Mouse (Mus musculus): ENCODE results near the gene Glt28d2.
A peak's percentile ranks its signal among the peaks of the same experiment; 100 is the strongest.

Glt28d2 gene

DNA sequence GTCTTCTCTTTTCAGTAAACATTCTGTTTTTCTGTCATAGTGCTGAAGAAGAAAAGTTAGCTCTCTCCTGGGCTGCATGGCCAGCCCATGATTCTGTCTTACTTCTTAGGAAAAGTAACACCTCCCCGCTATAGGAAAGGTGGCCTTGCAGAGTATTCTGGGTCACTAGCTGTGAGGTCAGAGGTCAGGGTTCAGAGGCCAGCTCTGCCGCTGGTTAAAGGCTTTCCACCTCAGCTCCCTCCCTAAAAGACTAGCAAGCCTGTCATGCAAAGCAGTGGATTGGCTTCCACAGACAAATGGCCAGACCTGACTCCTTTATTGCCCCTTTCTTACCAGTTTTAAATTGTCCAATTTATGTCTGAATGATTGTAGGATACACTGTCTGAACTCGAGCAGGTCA, 23.3 kb downstream of the Glt28d2 start:
- DNase-seq, result no peak

DNA sequence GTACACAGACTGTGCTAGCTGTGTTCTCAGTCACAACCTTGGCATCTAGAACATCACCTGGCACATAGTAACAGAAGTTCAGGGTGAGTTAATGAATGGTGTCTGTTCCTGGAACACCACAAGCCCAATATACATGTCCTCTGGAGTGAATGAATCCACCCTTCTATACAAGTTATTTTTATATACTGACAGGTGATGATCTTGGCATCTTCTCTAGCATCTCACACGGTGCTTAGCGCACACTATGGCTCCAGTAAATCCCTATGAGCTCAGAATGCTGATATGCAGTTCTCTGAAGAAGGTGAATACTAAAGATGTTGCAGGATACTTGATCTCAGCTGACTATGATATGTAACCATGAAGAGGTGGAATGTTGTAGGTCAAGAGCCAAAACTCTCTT, 24.4 kb downstream of the Glt28d2 start:
- no peak for DNase-seq

DNA sequence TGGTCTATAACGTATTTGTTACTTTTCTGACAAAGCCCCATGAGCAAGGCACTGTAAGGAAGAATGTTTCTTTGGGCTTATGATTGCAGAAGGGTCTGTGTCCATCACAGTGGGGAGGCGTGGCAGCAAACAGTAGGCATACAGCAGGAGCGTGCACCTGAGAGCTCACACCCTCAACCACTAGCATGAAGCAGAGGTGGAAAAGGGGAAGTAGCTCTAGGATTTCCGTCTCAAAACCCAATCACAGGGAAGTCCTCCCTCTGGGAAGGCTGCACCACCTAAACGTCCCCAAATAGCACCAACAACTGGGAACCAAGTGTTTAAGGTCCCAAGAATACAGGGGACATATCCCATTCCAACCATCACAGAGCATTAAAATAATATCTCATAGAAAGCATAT, 26.3 kb downstream of the Glt28d2 start:
- DNase-seq, result no peak

DNA sequence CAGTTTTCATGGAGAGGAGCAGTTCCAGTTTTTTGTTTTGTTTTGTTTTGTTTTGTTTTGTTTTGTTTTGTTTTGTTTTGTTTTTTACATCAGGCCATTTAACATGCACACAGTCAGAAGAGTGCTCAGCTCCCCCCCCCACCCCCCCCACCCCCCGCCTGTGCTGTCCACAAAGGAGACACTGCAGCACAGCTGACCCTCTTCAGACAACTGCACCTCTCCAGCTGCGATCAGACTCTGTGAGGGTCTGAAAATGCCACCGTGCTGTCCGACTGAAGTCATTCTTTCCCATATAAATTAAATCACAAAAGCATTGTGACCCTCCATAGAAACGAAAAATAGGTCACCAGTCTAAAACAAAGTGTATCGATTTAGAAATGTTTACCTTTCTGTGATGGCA, 28.0 kb downstream of the Glt28d2 start:
- DNase-seq, result no peak

DNA sequence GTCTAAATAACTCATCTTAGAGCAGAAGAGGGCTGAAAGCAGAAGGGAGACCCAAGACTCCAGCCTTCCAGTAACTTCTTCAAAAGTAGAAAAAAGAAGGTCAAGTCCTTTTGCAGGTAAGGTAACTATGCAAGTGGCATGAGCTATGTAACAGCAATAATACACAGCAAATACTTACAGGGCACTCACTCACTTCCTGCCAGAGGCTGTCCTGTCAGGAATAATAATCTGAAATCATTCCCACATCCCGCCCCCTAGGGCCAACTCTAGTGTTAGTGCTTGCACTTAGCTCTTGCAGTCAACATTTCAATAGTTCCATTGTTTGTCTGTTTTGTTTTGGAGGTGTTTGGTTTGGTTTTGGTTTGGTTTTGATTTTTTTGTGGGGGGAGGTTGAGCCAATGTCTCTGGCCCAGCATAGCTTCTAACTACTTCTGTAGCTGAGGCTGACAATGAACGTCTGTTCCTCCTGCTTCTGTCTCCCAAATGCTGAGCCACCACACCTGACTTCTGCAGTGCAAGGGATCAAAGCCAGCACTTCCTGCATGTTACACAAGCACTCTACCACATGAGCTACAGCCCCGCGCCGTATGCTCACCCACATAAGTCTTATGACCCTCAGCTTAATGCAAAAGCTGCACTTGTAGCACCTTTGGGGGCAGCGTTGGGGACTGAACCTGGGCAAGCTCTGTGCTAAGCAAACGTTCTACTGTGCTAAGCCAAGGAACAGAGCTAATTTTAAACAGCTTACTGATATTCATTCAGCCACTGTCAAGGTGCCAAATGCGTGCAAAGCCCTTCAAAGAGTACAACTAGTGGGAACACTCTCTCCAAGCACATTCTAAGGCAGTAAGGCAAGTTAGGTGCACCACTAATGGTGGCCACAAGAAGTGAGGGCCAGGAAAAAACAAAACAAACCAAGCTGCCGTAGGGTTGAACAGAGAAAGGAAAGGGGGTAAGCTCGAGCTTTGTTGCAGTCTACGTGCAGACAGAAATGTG, 28.9 kb downstream of the Glt28d2 start:
- DNase-seq, result no peak

DNA sequence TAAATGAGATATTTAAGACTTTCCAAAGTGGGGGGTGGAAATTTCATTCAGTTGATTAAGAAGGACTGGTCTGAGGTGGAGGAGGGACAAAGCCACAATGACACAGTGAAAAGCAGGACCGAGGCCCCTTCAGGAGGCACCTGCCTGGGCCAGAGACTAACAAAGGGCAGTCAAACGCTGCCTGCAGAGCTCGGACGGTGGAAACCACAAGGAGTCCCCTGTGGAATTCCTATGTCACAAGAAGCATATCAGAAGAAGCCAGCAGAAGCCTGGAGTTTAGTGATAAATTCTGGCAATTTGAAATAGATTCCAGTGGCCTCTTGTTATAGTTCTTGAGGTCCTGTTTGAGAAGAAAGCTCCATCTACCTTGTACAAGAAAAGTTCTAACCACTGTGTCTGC, 30.2 kb downstream of the Glt28d2 start:
- no peak for DNase-seq

DNA sequence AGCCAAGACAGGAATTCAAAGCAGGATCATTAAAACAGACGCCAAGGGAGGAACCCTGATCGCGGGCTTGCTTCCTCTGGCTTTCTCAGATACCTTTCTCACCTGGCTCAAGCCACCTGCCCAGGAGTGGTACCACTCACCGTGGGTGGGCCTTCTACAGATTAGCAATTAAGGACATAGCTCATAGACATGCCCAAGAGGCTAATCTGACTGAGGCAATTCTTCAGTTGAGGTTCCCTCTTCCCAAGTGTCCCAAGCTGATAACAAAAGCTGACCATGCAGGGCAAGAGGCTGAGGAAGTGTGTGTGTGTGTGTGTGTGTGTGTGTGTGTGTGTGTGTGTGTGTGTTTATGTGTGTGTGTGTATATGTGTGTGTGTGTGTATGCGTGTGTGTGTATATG, 31.4 kb downstream of the Glt28d2 start:
- DNase-seq, result no peak

DNA sequence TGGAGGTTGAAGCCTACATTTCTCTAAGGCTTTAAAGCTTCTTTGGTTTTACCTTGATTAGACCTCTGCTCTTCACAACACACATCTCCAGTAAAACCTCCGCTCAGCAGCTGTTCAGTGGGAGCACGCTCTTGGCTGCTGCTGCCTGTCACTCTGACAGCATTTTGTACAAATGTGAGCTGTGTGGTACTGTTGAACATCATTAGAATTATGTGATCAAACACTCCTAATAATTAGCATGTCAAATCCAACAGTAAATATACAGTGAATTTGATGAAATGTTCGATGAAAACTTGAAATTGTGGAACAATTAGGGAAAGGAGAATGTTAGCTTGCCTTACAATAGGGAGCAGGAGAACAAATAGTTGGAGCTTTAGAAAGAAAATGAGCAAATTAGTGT, 32.3 kb downstream of the Glt28d2 start:
- DNase-seq, result no peak

DNA sequence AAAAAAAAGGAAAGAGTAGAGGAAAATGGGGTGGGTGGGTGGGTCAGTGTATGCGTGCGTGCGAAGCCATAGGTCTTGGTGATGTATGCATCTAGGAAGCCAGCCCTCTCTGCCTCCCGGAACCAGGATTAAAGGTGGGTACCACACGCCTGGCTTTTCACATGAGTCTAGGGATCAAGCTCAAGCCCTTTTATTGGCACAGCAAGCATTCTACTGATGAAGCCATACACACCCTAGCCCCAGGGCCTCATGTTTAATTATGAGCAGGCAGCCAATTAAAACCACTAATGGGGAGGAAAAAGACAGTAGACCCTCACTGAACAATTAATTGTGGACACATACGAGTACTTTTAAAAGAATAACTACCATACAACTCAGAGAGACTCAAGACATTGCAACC, 33.2 kb downstream of the Glt28d2 start:
- DNase-seq, result no peak

DNA sequence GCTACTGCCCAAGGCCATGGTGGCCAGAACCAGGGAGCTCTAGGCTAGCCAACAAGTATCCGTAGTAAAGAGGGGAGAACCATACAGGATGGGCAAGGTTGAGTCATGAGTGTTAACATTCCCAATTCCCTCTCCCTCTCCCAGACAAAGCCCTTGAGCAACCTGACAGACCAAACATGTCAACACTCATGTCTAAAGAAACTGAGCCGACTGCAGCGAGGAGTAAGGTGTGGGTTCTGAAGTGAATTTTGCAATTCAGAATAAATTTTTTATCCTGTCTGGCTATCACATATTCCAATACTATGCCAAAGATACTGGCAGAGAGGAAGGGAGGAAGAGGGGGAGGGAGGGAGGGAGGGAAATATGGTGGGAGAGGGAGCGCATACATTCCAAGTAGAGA, 33.6 kb downstream of the Glt28d2 start:
- no peak for DNase-seq

DNA sequence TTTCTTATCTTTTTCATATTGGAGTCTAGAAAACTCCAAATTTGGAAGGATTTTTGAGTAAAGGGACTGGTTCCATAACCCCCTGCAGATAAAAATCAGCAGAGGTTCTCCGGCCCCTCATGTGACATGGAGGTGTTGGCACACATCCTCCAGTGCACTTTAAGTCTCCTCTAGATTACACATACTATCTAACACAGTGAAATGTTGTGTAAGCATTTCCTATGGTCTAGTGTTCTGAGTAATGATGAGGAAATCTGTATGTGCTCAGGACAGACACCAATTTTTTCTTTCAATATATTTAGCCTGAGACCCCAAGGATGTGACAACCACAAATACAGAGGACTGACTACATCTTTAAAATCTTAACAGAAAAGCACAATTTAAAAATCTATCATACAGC, 37.2 kb downstream of the Glt28d2 start:
- no peak for DNase-seq

DNA sequence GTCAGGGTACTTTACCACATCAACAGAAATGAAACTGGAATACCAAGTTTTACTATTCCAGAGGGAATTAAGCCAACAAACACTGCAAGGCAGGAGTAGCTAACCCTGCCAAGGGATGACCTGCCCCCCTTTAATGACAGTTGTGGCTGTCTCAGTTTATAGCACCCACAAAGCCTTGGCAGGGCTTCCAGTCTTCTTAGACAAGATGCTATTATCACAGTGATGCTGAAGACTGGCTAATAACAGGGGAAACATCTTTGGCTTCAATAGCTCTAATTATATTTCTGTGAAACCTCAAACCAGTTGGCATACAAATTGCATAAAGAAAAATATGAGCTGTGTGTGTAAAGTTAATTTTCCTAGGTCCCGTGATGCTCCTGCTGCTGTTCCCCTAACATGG, 41.0 kb downstream of the Glt28d2 start:
- DNase-seq, result no peak

DNA sequence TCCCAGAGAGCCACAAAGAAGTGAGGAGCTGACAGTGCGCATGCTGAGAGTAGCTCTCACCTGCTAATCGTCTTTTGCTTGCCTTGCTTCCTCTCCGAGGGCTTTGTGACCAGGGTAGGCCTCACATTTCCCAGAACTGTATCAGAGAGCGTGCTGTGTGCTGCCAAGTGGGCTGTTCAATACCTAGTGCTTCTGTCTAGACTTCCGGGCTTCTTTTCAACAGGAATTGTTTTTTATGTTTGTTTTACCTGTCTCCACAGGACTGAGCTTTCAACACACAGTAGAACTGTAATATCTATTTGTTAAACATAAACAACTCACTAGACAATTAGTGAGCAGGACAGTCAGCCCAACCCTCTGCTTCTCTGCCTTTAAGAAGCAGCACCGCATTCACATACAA, 42.0 kb downstream of the Glt28d2 start:
- DNase-seq, result no peak

DNA sequence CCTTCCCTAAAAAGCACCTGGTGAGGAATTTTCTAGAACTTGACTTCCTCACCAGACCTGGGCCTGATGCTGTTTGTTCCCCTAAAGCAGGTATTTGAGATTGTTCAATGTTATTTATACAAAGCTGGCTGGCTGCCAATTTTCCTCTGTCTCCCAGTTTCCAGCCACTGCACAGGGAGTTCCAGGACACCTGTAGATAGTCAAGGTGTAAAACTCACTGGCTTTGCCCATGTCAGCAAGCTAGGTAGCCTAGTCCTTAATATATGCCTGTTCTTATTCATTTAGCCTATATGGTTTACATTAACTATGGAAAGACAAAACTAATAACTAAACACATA, 44.5 kb downstream of the Glt28d2 start:
- DNase-seq, result no peak

DNA sequence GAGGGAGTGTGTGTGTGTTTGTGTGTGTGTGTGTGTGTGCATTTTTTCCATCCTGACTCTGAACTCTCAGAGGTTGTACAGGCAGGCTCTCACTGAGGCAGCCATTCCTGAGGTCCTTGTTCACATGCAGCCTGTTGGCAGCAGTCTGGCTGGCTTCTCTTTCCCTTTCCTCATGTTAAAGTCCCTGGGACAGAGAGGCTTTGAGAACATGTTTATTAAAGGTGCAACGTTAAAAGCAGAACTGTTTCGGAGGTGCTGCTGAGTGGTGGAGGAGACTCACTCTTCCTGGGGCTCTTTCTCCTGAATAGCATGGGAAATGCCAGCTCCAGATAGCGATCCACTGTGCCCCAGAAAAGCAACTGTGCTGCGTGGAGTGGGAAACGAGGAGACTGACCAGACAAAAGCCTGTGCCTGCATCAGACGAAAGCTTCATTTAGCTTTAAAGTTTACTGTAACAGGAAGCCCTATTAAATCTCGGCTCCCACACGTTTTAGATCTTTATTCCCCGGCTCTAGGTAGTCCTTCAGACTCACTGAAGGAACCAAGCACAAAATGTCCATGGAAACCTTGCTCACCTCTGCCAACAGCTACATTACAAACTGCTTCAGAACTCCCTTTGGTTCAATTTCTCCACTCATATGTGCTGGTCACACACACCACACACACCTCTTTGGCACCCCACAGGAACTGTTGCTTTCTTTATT, 45.0 kb downstream of the Glt28d2 start:
- no peak for DNase-seq

DNA sequence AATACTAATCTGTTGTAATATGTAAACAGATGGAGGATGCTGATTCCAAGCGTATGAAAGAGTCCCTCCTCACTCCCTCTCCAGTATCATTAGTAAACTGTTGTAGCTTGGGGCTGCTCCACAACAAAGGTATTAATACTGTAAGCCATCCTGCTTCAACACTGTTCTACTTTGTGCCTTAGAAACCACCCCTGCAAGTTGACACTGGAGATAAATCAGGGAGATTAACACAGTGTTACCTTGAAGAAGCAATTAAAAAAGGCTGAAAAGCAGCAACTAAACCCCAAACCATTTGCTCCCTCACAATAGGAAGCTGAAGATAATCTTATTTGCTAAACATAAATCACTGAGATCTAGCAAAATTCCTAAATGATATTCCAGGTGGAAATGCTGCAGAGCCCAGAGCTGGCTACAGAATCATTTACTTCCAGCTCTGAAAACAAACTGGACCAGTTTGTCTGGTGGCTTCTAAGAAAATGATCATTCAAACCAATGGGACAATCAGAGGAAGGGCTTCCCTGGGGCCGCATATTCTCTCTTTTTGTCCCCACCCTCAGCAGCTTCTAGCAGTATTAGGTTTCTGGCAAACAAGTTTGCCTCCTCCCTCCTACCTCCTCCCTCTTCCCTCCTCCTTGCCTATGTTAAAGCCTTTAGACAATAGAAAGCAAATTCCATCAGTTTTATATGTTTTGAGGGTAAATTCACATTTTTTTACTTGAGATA, 45.7 kb downstream of the Glt28d2 start:
- DNase-seq, result no peak

DNA sequence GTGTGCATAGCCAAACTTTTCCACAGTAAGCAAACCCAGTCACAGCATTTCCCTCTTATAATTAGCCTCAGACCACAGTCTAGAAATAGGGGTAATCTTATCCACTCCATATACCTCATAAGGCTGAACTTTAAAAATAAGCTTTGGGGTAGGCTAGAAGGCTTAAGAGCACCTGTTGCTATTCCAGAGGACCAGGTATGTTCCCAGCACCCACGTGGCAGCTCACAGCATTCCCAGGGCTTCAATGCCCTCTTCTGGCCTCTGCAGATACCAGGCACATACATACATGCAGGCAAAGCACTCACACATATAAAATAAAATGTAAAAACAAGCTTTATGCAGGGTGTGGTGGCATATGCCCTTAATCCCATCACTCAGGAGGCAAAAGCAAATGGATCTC, 53.7 kb downstream of the Glt28d2 start:
- no peak for DNase-seq

DNA sequence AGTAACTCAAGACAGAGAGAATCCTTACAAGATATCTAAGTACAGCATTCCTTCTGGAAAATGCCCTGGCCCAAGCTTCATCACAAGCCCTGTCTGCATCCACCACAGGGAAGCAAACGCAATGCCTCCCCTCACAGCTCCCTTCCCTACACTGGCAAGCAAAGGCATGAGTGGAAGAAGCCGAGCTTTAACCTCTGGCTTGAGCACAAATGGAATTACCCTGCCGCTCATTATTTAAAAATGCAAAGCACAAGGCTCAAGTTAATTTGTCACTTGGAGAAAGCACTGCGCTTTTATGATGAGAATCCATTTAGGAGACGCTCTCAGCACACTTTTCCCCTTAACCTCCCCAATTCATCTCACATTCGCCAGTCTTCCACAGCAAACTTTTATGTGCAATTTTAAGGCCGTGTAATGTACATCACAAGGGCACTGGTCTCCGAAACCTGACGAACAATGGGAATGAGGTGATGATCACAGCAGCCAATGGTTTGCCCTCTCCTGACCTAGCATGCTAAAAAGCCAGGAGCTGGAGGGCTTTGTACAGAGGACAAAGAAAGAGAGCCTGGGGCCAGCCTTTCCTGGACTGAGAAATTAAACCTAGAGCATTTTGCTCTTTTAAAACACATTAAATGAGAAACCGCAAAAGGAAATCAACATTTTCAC, 54.7 kb downstream of the Glt28d2 start:
- no peak for DNase-seq

DNA sequence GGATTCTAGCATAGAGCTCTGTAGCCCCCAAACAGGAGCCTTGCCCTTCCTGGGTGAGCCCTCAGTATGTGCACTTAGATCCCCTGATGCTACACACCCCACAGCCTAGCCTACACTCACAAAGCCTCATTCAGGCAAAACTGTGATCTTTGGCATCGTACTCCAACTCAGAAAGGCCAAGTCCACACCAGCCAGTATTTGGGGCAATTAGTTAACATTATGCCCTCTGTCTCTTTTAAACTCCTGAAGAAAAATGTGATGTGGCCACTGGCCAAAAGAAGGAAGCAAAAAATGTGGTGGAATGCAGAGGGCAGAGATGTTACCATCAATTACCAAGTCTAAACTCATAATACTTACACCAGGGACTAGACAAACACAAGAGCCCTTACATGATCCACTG, 55.5 kb downstream of the Glt28d2 start:
- no peak for DNase-seq

DNA sequence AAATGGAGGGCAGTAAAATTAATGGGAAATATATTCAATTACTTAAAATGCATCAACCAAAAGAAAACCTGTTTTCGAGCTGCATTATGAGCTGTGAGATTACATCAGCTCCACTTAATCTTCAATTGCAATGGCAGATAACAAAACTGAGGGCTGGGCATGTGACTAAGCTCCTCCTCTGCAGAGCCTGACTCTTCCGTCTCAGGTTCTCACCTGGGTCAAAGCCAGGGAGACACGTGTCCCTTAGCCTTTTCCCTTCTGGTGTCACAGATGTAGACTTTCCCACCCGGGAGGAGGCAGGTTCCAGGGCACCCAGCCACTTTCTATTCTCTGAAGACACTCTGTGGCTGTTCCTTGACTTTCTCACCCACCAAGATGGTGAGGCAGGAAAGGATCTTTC, 58.3 kb downstream of the Glt28d2 start:
- DNase-seq, result peak; percentile 13 to 22

DNA sequence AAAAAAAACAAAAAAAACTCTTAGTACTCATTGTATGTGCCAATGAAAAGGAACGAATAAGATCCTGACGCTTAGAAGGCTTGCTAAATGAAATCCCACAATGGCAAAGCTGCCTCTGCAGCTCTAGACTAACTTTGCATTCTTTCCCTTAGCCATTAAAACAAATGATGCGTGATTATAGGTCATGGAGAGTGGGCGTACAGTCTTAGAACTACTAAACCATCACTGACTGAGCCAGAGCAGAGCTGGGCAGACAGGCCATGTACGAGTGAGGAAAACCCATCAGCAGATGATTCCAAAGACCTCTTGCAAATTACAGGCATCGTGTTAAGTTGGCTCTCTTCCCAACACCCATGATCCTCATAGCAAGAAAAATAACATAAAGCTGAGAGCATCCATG, 59.5 kb downstream of the Glt28d2 start:
- DNase-seq, result no peak

DNA sequence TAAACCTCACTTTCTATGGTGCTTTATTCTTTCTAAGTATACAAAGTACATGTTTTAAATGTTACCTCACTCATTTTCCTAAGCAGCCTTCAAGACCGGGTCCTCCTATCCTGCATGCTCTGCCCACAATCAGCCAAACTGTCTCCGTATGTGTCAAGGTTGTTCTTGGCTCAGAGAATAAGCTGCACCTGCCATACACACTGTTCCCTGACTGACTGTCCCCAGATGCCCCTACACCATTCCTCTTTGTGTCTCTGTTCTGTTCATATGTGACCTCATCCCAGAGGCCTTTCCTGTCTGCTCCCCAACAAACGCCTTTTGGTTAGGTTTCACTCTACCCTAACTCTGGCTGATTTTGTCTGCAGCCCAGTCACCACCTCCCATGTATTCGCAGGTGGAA, 60.0 kb downstream of the Glt28d2 start:
- DNase-seq, result peak in 1 of 2 experiments; percentile 5

All from cerebellum, postnatal 36 days (tissue).